ENCODE assay signal across 9 mouse cellular contexts in the genomic region with DNA sequence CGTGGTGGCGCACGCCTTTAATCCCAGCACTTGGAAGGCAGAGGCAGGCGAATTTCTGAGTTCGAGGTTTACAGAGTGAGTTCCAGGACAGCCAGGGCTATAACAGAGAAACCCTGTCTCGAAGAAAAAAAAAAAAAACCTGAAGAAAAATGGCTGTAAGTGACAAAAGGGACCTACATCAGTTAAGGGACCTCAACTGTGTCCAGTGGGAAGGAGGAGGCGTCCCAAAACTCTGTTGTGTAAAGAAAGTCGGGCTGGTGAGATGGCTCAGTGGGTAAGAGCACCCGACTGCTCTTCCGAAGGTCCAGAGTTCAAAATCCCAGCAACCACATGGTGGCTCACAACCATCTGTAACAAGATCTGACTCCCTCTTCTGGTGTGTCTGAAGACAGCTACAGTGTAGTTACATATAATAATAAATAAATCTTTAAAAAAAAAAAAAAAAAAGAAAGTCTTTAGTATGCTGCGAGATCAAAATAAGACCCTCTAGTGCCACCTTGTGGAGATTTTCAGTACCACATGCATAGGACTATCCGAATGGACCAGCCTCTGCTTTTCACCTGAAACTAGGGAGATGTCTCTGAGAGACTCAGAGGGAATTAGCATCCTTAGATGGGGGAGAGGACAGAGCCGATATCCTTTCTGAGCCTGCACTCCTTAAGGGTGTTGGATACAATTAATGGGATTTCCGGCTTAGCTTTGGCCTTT. TPM values are rescaled to one million over a fixed set of nuclear protein-coding genes. Genes with fewer than 3 reads are reported as not detected.
DNase-seq lines count a peak whose midpoint lies in the region; ATAC-seq and TF ChIP-seq lines count a peak whose summit lies in the region.
"Not testable (repeated sequence)": the region's sequence is repeated elsewhere in the genome, so short reads cannot be mapped to it uniquely, and the experiment has no call there.
"Had no signal": no experiment of that assay in that cellular context is flagged by ENCODE, and none has a peak within 500 bp of the region (broad histone marks: within the 10 kb centered on the region; RNA-seq: fewer than 3 reads in every experiment).

No protein-coding gene starts in this region.

- H3K9ac ChIP-seq in liver, adult 2 months (ENCODE audit: low read depth, low read length), result not testable (repeated sequence)

- not testable (repeated sequence) for H3K27me3 ChIP-seq in liver, adult 2 months (ENCODE audit: control insufficient read depth, insufficient read depth, low read length)

- not testable (repeated sequence) for H3K36me3 ChIP-seq in liver, adult 2 months (ENCODE audit: control insufficient read depth, insufficient read depth, low read length)

- peak; percentile 39 for DNase-seq in adrenal gland, postnatal 25 days
- peak; percentile 81 for DNase-seq in embryo, embryonic 11 days
- DNase-seq in heart, adult 8-10 months (ENCODE audit: low spot score), result peak; percentile 83
- DNase-seq in kidney, postnatal 36 days, result peak; percentile 84 to 89
- DNase-seq in liver, adult 2 months (ENCODE audit: extremely low read depth, low read depth, low spot score), result peak; percentile 53
- DNase-seq in natural killer cell, adult 2 months (ENCODE audit: low spot score in 2 of 2), result peak; percentile 73 to 80
- peak; percentile 38 for DNase-seq in telencephalon, adult 2 months (ENCODE audit: low read depth, low spot score)

- not testable (repeated sequence) for TF ChIP-seq POLR2A in liver, adult 2 months (IDR thresholded peaks at IDR 0.05; ENCODE audit: extremely low read depth, insufficient read depth, low read length)

- ATAC-seq in CD4-positive, CD25-positive, alpha-beta regulatory T cell, adult 4 months, result peak; percentile 55

- peak; percentile 31 for TF ChIP-seq CTCF in liver, adult 2 months (IDR thresholded peaks at IDR 0.05; ENCODE audit: low read depth, low read length)

- WGBS in liver, adult 2 months, result 36% methylated on average over 14 of the region's 14 CpGs

- H3K4me1 ChIP-seq in liver, adult 2 months (ENCODE audit: control insufficient read depth, insufficient read depth, low read length), result peaks cover 18% of the 10 kb centered on the region; the same call in 1 of the 2 replicates

- not testable (repeated sequence) for H3K79me2 ChIP-seq in liver, adult 2 months (ENCODE audit: control insufficient read depth, insufficient read depth, low read length)

- not testable (repeated sequence) for H3K4me3 ChIP-seq in liver, adult 2 months (ENCODE audit: insufficient read depth, low read depth, low read length)

- not testable (repeated sequence) for H3K27ac ChIP-seq in liver, adult 2 months (replicated peaks; ENCODE audit: insufficient read depth, low read depth, low read length)

RNA-seq across cellular contexts. Expression of a gene that starts 1.5 kb away (rescaled TPM):
- 1 to 10 TPM in 1 of 2 experiments, not detected in 1; 1.6 TPM for polyA plus RNA-seq in CD4-positive, CD25-positive, alpha-beta regulatory T cell, adult 4 months (2017; shearing (Covaris generic))
- not detected in 2 replicates for total RNA-seq in adrenal gland, postnatal 25 days (2021)
- not detected for total RNA-seq in heart, adult 8-10 months (2022)
- 3.2 and 6.3 TPM in 2 replicates for total RNA-seq in liver, adult 2 months (2014; rRNA removed)
- 5.5 and 7.1 TPM in 2 replicates for polyA plus RNA-seq in liver, adult 2 months (2012; rRNA removed)
- total RNA-seq: gastrocnemius, postnatal 25 days had no signal

RNA-seq across cellular contexts. Expression of a gene that starts 8.6 kb away (rescaled TPM):
- not detected for polyA plus RNA-seq in CD4-positive, CD25-positive, alpha-beta regulatory T cell, adult 4 months (2017; shearing (Covaris generic))
- total RNA-seq in adrenal gland, postnatal 25 days (2021), result 0.39 and 8.5 TPM in 2 replicates
- 10 to 100 TPM; 62.8 to 91.0 (median 81.6) TPM for total RNA-seq in heart, adult 8-10 months (2022)
- 982 and 1,378 TPM in 2 replicates for total RNA-seq in liver, adult 2 months (2014; rRNA removed)
- 3,567 and 4,585 TPM in 2 replicates for polyA plus RNA-seq in liver, adult 2 months (2012; rRNA removed)

RNA-seq across cellular contexts. Expression of a gene that starts 32.3 kb away (rescaled TPM):
- not detected for polyA plus RNA-seq in CD4-positive, CD25-positive, alpha-beta regulatory T cell, adult 4 months (2017; shearing (Covaris generic))
- 23.1 and 23.6 TPM in 2 replicates for total RNA-seq in adrenal gland, postnatal 25 days (2021)
- total RNA-seq in heart, adult 8-10 months (2022), result 10 to 100 TPM; 11.9 to 16.5 (median 14.3) TPM
- total RNA-seq in liver, adult 2 months (2014; rRNA removed), result 3.5 and 4.6 TPM in 2 replicates
- polyA plus RNA-seq in liver, adult 2 months (2012; rRNA removed), result 6.7 and 8.9 TPM in 2 replicates

RNA-seq across cellular contexts. Expression of a gene that starts 42.8 kb away (rescaled TPM):
- 100 to 1,000 TPM; 120 to 139 TPM for polyA plus RNA-seq in CD4-positive, CD25-positive, alpha-beta regulatory T cell, adult 4 months (2017; shearing (Covaris generic))
- 202 and 238 TPM in 2 replicates for total RNA-seq in adrenal gland, postnatal 25 days (2021)
- total RNA-seq in heart, adult 8-10 months (2022), result 100 to 1,000 TPM; 227 to 299 (median 259) TPM
- total RNA-seq in liver, adult 2 months (2014; rRNA removed), result 31.6 and 44.8 TPM in 2 replicates
- polyA plus RNA-seq in liver, adult 2 months (2012; rRNA removed), result 117 and 122 TPM in 2 replicates
